Mouse (Mus musculus): Measurements from ENCODE around the gene C2cd3. TPM values are rescaled to one million over a fixed set of nuclear protein-coding genes. Genes with fewer than 3 reads are reported as not detected.

C2cd3 gene
- 10 to 100 TPM; 28.7 to 42.0 TPM for total RNA-seq (2023)

GRCm38 (mm10) chr7:100371495-100372451, at the start of gene C2cd3, which contains the start of gene Ppme1:
Gene C2cd3, plus strand, starts transcription at chr7:100372233.
Gene Ppme1, minus strand, starts transcription at chr7:100372307.

GRCm38 (mm10) chr7:100472777-100473176, 100.7 kb downstream of the C2cd3 start, which contains the start of gene Ucp3:
Gene Ucp3, plus strand, starts transcription at chr7:100472990.

GRCm38 (mm10) chr7:100493117-100493483, 121.1 kb downstream of the C2cd3 start, which contains the start of gene Ucp2:
Gene Ucp2, plus strand, starts transcription at chr7:100493337.

GRCm38 (mm10) chr7:100514573-100514972, 142.5 kb downstream of the C2cd3 start, which contains the start of gene Dnajb13:
Gene Dnajb13, minus strand, starts transcription at chr7:100514960.

Other genes starting within 250 kb of the C2cd3 start
- gene Lipt2, start 213.0 kb upstream of the C2cd3 start, total RNA-seq (2023), result 1 to 10 TPM; 2.2 to 4.0 TPM
- gene Kcne3, start 195.7 kb upstream of the C2cd3 start, total RNA-seq (2023), result 10 to 100 TPM; 73.2 to 87.7 TPM
- 10 to 100 TPM; 11.4 to 13.1 TPM for gene Pgm2l1, start 144.8 kb upstream of the C2cd3 start, total RNA-seq (2023)
- gene P4ha3, start 86.7 kb upstream of the C2cd3 start, total RNA-seq (2023), result not detected
- 10 to 100 TPM; 26.9 to 30.9 TPM for gene Ppme1, start 74 bp downstream of the C2cd3 start, total RNA-seq (2023)
- gene Ucp3, start 100.8 kb downstream of the C2cd3 start, total RNA-seq (2023), result 1 to 10 TPM; 1.6 to 1.7 TPM
- gene Ucp2, start 121.1 kb downstream of the C2cd3 start, total RNA-seq (2023), result 1,000 to 10,000 TPM; 2,063 to 2,242 TPM
- gene Dnajb13, start 142.7 kb downstream of the C2cd3 start, total RNA-seq (2023), result 1 to 10 TPM; 4.0 to 7.6 TPM
- 10 to 100 TPM; 16.7 to 16.8 TPM for gene Coa4, start 164.8 kb downstream of the C2cd3 start, total RNA-seq (2023)
- gene Rab6a, start 235.2 kb downstream of the C2cd3 start, total RNA-seq (2023), result 10 to 100 TPM; 47.9 to 58.9 TPM
- 10 to 100 TPM; 27.4 to 31.5 TPM for gene Mrpl48, start 236.1 kb downstream of the C2cd3 start, total RNA-seq (2023)

All from monocyte, adult 59 days (primary cell).